In the genomic region with DNA sequence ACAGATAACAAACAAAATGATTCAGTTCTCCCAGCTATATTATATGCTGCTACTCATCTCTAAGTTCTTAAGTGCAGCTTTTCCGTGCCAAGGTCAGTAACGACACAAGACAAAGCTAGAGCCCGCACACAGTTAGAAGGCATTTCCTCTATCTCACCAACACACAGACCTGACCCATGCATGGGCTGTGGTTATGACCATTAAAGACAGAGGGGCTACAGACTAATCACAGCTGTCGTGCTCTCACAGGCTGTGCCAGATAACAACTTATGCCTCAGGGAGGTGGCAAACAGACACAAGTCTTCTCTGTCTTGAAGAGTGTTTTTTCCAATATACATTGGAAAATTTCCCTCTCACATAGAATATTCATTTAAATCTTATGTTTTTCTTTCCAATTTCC, we compare ENCODE assay signal across 15 mouse cellular contexts.
"Had no signal": no experiment of that assay in that cellular context is flagged by ENCODE, and none has a peak within 500 bp of the region (broad histone marks: within the 10 kb centered on the region; RNA-seq: fewer than 3 reads in every experiment).

No protein-coding gene starts in this region.

- H3K27me3 ChIP-seq: kidney, embryonic 15.5 days; limb, embryonic 15.5 days; midbrain, embryonic 12.5 days; neural tube, embryonic 13.5 days had no signal

- H3K4me2 ChIP-seq: kidney, embryonic 15.5 days; limb, embryonic 15.5 days; midbrain, embryonic 12.5 days; neural tube, embryonic 13.5 days had no signal

- H3K9me3 ChIP-seq: kidney, embryonic 15.5 days; limb, embryonic 15.5 days; midbrain, embryonic 12.5 days; neural tube, embryonic 13.5 days had no signal

- H3K9ac ChIP-seq: kidney, embryonic 15.5 days; limb, embryonic 15.5 days; midbrain, embryonic 12.5 days; neural tube, embryonic 13.5 days had no signal

- H3K27ac ChIP-seq: kidney, embryonic 15.5 days; left cerebral cortex, adult 2 months; limb, embryonic 15.5 days; midbrain, embryonic 12.5 days; neural tube, embryonic 13.5 days; stomach, postnatal 0 days had no signal

- H3K4me3 ChIP-seq: kidney, embryonic 15.5 days; left cerebral cortex, adult 2 months; limb, embryonic 15.5 days; midbrain, embryonic 12.5 days; neural tube, embryonic 13.5 days had no signal

- H3K4me1 ChIP-seq: kidney, embryonic 15.5 days; limb, embryonic 15.5 days; midbrain, embryonic 12.5 days; neural tube, embryonic 13.5 days had no signal

- DNase-seq: kidney, adult 2 months; kidney, postnatal 14 days; lung, adult 2 months; lung, postnatal 36 days; thymus, adult 2 months; thymus, postnatal 36 days had no signal

- ATAC-seq: intestine, embryonic 16.5 days; lung, postnatal 0 days; midbrain, embryonic 16.5 days had no signal
